Mouse (Mus musculus) C3H10T1/2 (cell line): ENCODE results near the gene Retnlb. TPM values are rescaled to one million over a fixed set of nuclear protein-coding genes. Genes with fewer than 3 reads are reported as not detected.

ENCODE experiments used
- polyA plus RNA-seq, 2 experiments: library from polyadenylated mRNA; unstranded; fragments of >200 nt; fragmentation: generic; extraction: Trizol; gene quantifications; one replicate each; pipeline ENCODE4 v1.2.1; 2012; ENCODE audit warnings: missing spikeins in 2 of 2

The Retnlb gene
- polyA plus RNA-seq: not detected

DNA sequence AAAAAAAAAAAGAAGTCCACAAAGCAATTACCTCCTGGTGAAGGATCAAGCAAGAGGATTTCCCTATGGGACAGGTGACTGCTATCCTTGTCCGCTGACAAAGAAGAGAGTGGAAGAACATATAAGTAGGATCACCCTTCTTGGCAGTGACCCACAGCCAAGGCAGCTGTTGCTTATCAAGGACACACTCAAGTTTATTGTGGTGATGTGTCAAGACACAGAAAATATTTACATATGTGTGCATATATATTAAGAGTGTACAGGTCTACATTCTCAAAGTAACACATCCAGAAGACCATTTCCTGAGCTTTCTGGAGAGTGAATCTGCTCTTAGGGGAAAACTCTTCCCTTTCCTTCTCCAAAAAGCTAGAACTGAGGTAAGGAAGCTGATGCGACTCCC, at the start of gene Retnlb:
Retnlb (plus strand) TSS at position 162 of the 400 bp plus-strand sequence.

GRCm38 (mm10) chr16:48771971-48772445, 44.6 kb upstream of the Retnlb start, which contains the start of gene Trat1:
TSS of gene Trat1 (minus strand) at chr16:48772021.

GRCm38 (mm10) chr16:48842266-48842665, 25.6 kb downstream of the Retnlb start, which contains the start of gene Retnla:
TSS of gene Retnla (plus strand) at chr16:48842551.

Other genes with a start within 250 kb of the Retnlb start
- not detected for gene Trat1, start 44.8 kb upstream of the Retnlb start, polyA plus RNA-seq
- gene Retnla, start 25.7 kb downstream of the Retnlb start, polyA plus RNA-seq: not detected
- not detected for gene Retnlg, start 55.8 kb downstream of the Retnlb start, polyA plus RNA-seq
- 1 to 10 TPM in 1 of 2 experiments, under 1 TPM in 1; 0.19 to 1.5 TPM for gene Dzip3, start 177.3 kb downstream of the Retnlb start, polyA plus RNA-seq
- gene Cip2a, start 177.3 kb downstream of the Retnlb start, polyA plus RNA-seq: 1 to 10 TPM in 1 of 2 experiments, under 1 TPM in 1; 0.48 to 4.1 TPM
- gene Myh15, start 240.6 kb downstream of the Retnlb start, polyA plus RNA-seq: not detected